Mouse (Mus musculus): ENCODE results near the gene Dusp15.
A peak's percentile ranks its signal among the peaks of the same experiment; 100 is the strongest.

Gene Dusp15

DNA sequence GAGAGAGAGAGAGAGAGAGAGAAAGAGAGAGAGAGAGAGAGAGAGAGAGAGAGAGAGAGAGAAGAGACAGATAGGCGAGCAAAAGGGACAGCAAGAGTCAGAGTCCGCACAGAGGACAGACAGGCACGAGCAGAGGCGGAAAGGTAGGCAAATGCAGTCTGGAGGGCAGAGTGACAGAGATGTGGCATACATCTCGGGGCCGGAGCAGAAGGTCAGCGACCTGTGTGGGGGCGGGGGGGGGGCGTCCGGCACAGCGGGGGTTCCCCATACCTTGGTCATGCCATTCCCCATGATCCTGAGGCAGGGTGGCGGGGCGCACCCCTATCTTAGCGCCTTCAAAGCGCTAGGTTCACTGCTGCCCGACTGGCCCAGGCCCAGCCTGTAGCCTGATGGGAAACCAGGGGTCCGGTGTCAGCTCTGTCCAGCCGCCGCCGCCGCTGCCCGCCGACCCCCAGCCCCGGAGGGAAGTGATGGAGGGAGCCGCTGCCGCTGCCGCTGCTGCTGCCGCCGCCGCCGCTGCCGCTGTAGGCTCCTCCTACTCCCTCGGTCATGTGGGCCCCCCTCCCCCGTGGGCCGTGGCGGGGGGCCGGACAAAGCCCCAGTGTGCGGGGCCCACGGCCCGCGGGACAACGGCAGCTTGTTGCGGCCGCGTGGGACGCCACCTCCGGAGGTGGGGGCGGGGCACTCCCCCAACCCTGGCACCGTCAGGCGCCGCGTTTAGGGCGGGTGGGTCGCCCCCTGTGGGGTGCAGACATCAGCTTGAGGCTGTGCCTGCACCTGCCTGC is at the start of gene Dusp15:
Gene Dusp15 (minus strand): TSS at position 634 of the 785 bp plus-strand sequence.
- no peak for DNase-seq (ENCODE audit: low spot score)

DNA sequence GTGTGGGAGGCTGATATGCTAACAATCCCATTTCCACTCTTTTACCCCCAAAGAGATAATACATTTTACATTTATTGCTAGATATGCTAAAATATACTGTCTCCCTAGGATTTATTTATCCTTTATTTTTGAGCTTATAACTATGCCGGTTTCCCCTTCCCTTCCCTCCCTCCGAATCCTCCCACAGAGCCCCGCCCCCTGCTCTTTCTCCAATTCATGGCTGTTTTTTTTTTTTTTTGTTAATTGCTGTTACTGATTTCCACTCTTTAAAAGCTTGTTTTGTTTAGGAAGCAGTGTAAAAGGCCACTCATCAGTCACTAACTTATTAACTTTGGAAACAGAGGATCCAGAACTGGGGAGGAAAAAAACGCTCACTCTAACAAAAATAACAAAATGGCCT is 45.5 kb upstream of the Dusp15 start:
- no peak for DNase-seq (ENCODE audit: low spot score)

DNA sequence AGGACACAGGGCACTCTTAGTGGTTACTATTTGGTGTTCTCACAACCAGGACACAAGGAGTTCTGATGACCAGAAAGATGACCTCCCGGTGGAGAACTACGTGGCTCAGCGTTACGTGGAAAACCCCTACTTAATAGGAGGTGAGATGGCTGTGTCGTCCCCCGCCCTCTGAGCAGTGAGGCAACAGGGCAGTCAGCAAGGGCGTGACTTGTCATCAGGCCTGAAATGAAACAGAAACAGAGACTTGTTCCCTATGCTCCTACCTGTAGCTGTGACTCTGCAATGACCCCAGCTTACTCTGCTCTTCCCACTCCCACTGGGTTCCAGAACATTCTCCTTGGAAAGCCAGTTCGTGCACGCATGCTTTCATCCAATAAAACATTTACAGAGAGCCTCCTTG is 40.0 kb upstream of the Dusp15 start:
- DNase-seq (ENCODE audit: low spot score), result no peak

DNA sequence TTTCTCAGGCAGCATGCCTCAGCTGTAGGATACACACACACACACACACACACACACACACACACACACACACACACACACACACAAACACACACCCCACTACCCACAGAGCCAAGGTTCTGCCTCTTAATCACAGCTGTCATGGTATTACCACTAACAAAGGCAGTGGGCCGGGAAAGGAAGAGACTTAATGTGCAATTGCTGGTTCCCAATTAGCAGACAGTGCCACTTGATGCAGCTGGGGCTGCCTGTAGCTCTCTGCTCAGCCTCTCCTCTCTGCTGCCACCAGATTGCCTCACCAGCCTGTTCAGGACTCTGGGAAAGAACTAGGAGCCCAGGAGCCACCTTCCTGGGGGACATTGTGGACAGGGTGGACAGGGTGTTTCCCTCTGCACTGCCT is 34.1 kb upstream of the Dusp15 start:
- DNase-seq (ENCODE audit: low spot score), result no peak

DNA sequence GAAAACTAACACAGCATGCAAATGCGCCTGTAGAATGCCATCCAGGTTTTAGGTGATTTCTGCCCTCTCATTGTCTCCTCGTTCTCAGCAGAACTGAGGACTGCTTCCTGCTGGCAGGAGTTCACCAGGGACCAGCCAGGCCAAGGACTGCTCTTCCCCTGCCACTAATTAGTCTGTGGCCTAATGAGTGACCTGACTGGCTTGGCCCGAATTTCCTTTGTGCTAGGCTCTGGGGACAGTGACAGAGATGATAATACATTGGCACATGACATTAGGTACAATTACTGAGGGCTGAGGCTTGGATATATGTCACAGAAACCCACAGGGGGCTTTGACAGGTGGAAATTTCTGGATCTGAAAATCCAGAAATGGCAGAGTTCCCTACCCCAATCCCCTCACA is 25.5 kb upstream of the Dusp15 start:
- DNase-seq (ENCODE audit: low spot score), result no peak

DNA sequence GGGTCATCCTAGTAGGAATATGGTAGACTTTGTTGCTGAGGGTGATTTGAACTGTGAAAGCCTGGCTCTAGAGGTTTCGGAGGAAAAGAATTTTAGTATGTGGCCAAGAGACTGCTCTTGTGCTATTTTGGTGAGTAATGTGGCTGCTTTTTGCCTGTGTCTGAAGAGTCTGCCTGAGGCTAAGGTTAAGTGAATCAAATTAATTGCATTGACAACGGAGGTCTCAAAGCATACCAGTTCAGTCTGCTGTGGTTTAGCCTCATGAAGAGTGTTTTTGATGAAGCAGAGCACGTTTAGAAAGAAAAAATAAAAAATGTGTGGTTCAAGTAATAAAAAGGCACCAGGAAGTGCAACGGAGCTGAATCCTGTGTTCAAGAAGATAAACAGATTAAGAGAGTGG is 14.1 kb upstream of the Dusp15 start:
- DNase-seq (ENCODE audit: low spot score), result no peak

DNA sequence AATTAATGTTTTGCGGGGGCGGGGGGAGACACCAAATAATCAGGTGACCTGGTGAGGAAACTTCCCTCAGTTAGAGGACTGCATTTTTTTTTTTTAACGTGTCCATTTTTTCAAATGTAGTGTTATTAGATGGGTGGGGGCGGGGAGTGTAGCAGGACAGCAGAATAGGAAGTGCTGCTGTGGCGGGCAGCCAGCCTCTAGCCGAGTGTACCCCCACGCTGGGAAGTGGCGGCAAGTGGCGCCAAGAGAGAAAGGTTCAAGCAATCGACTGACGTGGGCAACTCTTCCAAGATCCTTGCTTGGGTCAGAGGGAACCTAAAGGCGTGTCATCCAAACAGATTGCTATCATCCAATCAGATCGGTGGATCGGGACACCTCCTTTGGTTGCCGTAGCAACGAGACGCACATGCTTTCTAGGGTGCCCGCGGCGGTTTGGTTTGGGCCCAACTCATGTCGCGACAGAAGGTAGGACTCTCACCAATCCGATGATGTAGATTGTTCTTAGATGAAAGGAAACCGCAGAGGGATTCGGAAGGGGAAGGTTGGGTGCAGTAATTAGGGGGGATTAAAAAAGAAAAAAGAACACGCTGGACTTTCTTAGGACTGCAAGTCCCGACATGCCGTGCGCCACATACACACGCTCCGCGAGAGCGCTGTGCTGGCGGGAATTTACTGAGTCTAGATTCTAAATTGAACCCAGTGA is 10.7 kb upstream of the Dusp15 start, which contains the start of gene Ttll9:
Gene Ttll9 (plus strand): TSS at position 395 of the 703 bp plus-strand sequence.
- peak; percentile 66 for DNase-seq (ENCODE audit: low spot score)

DNA sequence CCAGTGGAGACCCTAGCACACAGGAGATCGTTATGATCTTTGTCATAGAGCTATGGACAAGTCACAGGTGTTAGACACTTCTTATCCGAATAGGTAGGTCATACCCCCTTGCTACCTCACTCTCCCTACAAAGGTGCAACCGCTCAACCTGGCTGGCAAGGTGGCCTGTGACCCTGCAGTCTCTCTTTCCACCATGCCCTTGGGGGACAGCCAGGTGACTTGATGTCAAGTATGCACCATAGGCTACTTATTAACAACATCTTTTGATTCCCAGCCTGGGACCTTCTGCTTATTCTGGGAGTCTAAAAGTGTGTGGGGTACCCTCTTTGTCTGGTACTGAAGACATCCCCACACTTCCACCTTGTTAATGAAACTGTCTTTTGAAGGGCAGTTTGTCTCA is 6.6 kb upstream of the Dusp15 start:
- DNase-seq (ENCODE audit: low spot score), result no peak

DNA sequence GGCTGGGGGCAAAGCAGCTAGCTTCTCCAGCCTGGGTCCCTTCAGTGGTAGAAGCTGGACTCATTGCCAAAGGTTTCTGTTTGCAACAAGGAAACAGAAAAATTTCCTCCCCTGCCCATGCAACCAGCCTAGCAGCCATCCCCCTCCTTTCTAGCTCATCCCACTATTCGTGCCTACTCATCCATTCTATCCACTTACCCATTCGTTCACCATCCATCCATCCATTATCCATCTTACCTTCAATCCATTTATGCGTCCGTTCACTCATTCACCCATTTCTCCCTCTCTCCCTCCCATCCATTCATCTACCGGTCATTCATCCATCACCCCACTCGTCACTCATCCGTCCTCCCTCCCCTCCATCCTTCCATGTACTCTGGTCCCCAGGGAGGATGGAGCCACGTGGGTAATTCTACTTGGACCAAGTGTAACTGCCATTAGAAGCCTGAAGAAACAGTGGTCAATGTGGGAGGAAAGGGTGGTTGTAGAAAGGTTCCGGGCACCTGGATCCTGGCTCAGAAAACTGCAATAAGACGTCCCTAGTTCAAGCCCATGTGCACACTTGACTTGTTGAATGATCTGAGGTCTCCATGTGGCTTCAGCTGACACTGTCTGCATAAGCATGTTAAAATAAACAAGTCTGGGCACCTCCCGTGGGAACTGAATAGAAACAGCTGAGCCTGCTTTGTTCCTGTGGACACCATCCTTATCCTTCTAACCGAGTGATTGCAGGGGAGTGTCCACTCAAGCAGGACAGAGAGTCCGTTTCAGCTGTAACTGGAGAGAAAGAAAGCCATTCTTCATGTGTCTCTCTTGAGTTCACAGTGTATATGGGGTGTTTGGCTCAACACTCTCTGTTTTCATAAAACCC is 587 bp upstream of the Dusp15 start:
- DNase-seq (ENCODE audit: low spot score), result no peak

DNA sequence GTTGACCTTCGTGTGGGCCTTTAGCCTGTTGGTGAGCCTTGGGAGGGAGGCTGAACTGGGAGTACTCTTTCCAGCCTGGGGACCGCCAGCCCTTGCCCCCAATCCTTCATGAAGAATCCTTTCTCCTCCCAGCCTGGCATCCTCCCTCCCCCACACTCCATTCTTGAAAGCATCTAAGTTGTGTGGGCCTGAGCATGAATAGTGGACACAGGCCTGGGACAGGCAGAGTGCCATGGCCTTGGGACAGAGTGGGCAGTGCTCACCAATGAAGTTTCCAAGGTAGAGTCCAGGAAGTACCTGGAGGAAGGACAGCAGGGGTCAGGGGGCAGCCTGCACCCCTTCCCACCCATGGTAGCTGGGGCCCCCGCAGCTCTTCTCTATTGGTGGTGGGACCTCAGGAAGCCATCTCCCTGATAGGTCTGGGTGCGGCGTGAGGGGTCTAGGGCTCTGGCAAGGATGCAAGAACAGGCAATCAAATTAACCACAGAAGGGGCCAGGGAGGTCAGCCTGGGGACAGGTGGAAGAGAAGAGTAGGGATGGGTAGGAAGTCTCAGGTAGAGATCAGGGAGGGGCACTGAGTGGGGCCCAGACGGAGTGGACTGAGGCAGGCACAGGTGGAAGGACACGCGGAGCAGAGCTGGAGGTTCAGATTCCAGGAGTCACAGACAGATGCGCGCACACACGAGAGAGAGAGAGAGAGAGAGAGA is 987 bp downstream of the Dusp15 start:
- DNase-seq (ENCODE audit: low spot score), result no peak

DNA sequence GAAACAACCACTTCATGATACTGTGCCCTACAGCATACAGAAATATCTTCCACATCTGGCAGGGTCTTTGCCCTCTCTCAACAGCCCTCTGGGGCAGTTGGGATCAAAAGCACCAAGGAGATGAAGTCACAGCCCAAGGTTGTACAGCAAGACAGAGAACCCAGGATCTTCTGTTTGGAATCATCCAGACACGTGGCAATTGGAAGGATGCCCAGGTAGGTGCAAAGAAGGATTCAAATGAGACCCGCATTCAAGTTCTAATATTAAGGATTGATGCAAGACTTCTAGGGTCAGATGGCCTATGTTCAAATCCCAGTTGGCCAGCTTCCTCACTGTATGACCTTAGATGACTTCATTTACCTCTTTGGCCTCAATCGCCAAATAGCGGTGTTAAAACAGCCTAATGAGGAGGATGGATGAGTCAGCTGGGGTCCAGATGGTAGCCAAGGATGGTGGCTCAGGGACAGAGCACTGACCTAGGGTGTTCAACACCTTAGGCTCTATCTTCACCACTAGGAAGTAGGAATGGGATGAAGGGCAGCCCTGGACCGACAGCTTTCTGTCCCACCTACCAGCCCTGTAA is 3.0 kb downstream of the Dusp15 start:
- no peak for DNase-seq (ENCODE audit: low spot score)

DNA sequence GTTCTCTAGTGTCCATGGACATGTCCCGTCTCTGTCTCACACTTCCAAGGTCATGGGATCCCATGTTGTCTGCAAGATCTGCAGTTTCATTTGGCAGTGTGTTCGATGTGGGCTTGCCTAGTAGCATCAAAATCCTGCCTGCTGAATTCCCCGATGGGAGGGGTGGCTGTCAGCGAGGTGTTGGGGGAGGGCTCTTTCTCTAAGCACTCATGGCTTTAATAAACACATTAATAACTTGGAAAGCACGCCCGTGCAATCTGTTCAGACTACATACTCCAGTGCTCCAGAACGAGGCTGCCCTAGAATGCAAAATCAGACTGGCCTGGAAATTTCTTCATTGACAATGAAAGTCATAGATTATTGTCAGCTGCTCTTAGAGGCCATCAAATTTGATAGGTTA is 4.4 kb downstream of the Dusp15 start:
- DNase-seq (ENCODE audit: low spot score), result no peak

DNA sequence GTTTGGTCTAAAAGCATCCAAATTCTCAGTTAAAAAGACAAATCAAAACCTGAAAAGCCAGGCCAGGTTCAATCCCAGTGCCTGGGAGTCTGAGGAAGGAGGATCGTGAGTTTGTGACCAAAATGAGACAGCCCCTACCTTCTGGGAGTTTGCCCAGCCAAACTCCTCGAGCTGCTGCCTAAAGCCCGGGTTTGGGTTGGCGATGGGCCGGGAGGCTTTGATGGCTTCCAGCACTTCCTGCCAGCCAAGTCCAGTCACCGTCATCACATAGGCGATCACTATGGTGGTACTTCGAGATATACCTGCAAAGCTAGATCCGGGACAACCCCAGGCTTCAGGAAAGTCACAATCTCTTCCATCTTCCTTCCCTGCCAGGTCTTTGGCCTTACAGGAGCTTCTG is 7.5 kb downstream of the Dusp15 start:
- no peak for DNase-seq (ENCODE audit: low spot score)

DNA sequence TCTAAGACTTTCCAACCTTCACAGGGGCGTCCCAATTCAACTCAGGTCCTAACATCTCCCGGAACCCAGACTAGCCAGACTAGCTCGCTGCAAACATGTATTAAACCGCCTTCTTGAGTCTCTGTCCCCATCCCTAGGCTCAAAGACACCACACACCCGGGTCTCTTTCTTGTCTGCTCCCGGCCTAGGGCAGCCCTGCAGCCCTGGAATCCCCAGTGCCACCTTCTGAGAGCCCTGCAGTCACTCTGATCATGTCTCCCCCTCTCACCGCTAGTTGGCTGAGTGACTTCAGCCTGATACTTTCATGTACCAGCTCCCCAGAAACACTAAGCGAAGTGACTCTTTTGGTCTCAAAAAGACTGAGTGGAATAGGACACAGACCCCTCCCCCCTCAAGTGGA is 7.9 kb downstream of the Dusp15 start:
- no peak for DNase-seq (ENCODE audit: low spot score)

DNA sequence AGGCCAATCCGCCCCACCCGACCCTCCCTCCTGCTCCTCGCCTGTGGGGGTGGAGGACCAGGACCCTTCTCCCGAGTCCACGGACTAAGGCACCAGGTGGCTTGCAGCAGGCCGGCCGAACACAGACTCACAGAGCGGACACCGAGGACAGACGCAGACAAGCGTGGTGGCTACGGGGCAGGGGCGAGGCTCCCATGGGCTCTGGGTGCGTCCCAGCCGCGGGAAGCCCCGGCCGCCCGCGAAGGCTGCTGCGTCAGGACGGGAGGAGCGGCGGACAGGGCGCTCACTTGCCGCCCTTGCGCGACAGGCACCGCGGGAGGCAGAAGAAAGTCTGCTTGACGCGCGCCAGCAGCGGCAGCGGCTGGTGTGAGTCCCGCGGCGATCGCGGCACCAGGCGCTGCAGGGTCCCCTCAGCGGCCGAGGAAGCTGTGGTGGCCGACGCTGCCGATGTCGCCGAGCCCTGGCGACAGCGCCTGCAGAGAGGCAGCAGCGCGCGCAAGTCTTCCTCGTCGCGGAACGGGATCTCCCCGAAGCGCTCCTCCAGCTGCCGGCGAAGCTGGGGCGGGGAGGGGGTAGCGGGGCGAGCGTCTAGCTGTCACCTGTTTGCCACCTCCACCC is 8.5 kb downstream of the Dusp15 start:
- DNase-seq (ENCODE audit: low spot score), result no peak

DNA sequence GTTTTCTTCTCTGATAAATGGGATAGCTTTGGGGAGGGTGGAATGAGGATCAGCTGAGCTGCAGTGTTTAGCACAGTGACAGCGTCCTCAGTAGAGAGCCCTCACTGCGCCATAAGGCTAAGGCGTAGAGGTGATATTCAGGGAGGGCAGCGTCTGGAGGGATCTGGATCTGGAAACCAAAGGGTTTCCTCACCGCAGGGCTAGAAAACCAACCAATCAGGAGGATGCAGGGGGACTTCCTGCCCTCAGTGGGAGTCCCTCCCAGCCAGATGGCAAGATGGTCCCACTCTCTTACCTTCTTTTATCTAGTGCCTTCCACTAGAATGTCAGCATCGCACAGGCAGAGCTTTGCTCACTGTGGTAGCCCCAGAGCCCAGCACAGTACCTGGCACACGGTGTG is 9.7 kb downstream of the Dusp15 start:
- DNase-seq (ENCODE audit: low spot score), result no peak

DNA sequence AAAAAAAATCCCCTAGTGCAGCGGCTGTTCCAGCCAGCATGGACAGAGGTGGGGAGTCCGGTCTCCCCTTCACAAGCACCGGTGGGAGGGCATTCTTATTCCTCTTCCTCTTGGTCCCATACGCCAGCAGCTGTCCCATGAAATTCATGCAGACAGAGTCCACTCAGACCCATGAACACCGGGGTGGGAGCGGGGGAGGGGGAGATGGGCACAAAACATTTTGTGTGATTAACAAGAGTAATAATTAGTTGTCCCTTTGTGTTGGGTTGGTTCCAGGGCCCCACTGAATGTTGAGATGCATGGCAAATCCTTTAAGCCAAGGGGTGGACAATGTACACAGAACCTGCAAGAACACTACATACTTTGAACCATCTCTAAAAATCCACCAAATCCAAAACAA is 10.4 kb downstream of the Dusp15 start:
- DNase-seq (ENCODE audit: low spot score), result no peak

DNA sequence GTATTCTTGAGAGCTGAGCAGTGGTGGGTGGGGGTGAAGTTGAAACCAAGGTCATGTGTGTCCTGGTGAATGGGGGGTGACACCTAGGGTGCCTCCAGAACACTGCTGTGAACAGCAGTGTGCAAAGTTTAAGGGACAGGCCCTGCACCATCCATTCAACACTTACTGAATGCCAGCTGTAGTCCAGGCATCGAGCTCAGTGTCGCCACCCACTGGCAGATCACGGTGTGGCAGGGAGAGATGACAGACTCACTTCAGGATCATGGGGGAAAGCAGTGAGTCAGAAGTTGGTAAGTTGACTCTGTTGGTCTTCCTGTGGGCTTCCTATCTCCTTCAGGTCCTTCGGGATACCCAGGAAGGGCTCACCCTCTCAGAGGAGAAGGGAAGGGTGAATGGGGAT is 11.7 kb downstream of the Dusp15 start:
- DNase-seq (ENCODE audit: low spot score), result no peak

DNA sequence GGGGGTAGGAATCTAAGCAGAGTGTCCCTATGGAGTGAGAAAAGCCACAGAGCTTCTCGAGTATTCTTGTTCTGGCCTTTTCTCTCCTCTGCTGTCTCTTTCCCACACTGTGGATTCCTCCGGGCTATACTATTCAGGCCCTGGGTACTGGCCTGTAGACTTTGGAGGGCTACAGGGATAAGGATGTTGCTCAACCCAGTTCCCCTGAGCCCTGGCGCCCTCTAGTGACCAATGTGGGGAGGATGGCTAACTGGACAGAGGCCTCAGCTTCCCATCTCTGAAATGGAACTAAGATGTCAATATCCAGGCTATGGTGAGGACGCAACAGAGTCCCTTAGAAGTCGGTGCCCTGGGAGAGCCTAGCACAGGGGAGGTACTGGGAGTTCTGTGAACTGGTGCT is 17.9 kb downstream of the Dusp15 start:
- peak; percentile 41 for DNase-seq (ENCODE audit: low spot score)

DNA sequence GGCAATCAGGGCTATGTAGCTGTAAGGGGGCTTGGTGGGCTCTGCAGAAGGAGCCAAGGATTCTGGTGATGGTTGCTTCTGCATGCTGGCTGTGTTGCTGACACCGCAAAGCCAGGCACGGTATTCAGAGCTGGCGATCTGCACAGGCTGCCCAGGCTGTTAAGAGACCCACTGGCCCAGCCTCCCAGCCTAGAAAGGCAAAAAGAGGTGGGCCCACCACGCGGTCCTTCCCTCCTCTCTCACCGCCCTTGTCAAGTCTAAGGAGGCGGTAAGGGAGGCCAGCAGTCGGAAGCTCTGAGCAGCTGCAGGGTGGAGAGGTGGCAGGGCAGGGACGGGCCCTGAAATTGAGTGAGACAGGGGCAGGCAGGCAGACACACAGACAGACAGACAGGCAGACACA is 18.4 kb downstream of the Dusp15 start, which contains the start of gene Foxs1:
Gene Foxs1 (minus strand): TSS at position 161 of the 400 bp plus-strand sequence.
- no peak for DNase-seq (ENCODE audit: low spot score)

Data from yolk sac, embryonic 10.5 days (tissue).